Mouse (Mus musculus) G1E (cell line): ENCODE results near the gene Pidd1.

Source experiments
- CTCF ChIP-seq: IDR thresholded peaks from 2 replicates; pipeline ENCODE4 v1.5.1; 2012; ENCODE audit warnings: low read depth, low read length, inconsistent platforms, mixed read lengths
- GATA1 ChIP-seq: IDR thresholded peaks from 2 replicates; pipeline ENCODE4 v1.6.1; 2012; ENCODE audit warnings: borderline replicate concordance, low read length, inconsistent platforms, mixed read lengths

DNA sequence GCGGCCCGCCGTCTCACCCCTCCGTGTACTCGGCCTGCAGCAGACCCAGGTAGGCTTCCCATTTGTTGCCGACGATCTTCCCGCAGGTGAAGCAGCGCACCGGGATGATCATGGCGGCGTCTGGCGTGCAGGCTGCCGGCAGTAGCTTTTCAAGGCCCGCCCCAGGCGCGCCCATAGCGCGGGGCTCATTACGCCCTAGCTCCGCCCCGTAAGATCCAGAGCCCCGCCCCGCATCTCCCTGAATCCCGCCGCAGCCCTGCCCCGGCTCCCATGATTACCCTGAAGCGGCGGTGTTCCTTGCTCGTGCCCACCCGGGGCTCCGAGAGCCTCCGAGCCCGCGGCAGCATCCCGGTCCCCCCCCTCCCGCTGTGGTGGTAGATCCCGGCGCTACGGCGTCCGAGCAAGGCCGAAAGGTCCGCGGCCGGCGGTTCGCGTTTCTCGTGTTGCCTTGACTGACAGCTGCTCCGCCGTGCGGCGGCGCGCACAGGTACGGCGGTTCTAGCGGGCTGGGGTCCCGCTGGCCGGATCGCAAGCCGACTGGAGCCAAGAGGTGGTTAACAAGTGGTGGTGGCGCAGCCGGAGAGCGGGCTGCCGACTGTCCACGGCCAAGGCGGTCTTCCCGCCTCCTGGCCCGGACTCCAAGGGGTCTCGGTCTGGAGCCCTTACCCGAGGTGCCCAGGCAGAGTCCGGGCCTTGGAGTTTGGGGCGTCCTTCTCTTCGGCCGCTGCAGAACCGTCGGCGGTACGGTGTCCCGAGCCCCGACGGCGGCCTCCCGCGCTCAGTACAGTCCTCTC, 31.4 kb upstream of the Pidd1 start, which contains the start of the genes Polr2l and Tspan4:
- TF ChIP-seq CTCF (no peak), GATA1 (no peak)
